Mouse (Mus musculus) layer of hippocampus, postnatal 10 days (tissue): ENCODE measurements around the gene Col4a1. TPM values are rescaled to one million over a fixed set of nuclear protein-coding genes. Genes with fewer than 3 reads are reported as not detected.

ENCODE experiments used
- DNase-seq, 2 experiments: peaks; one replicate each; pipeline ENCODE4 v3.0.0; 2021; ENCODE audit warnings: low spot score in 2 of 2
- total RNA-seq, 2 experiments: library from RNA; stranded (reverse); gene quantifications; 2 replicates each; pipeline ENCODE4 v1.2.3; 2021

Col4a1 gene
- total RNA-seq, 2 experiments from 2014 or later = 125 to 139 TPM

DNA sequence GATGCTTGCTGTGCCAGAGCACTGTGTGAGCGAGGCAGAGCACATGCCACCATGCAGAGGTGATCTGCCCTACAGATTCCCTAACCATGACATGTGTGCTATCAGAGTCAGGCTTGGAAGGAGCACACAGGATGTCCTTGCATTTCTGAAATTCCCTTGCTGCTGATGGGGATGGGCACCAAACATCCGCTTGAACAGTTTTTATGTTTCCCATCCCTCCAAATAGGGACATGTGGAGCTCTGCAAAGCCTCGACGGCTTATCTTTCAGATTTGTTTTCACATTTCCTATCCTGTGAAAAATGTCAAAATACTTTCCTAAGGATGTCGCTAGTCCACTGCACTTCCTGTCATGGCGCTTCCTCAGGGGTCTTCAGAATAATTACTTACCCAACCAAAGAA lies 40.4 kb downstream of the Col4a1 start:
- no peak for DNase-seq

DNA sequence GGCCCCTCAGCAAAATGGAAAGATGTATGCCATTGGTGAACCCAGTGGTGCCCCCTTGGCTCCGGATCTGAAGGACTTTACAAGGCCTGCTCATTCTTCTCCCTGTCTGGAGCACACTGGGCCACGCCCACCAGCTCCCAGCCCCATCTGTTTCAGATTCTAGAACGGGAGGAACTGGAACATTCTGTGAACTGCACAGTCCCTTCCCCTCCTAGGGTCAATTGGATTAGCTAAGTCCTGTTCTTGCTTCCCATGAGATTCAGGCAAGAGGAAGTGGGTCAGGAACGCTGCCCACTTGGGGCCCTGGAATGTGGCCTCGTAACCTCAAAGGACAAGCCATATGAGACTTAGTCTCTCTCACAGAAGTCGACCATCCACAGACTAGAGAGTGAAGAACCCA lies 41.8 kb downstream of the Col4a1 start:
- DNase-seq = no peak

GRCm38 (mm10) chr8:11268753-11269152 lies 43.9 kb downstream of the Col4a1 start:
- no peak for DNase-seq

GRCm38 (mm10) chr8:11266471-11266870 lies 46.2 kb downstream of the Col4a1 start:
- no peak for DNase-seq

DNA sequence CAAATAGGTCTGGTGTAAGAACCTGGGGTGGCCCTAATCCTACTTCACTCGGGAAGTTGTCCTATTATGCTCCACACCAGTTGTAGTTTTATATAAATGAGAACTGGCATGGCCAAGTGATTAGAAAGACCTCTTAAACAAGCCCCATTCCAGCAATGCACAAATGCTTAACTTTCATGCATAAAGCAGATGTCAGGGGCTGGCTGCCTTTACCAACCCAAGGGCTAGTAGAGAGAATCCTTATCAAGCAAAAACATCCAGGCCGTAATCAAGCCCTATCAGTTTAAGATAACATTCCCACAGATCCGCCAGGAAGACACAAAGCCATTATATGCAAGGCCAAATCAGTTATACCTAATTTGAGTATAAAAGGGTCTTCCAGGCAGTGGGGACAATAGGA lies 46.7 kb downstream of the Col4a1 start:
- no peak for DNase-seq

- no peak for DNase-seq
These were observed 48.8 kb downstream of the Col4a1 start for GRCm38 (mm10) chr8:11263848-11264247.

- DNase-seq = no peak
These were observed 50.4 kb downstream of the Col4a1 start for GRCm38 (mm10) chr8:11262031-11262735.

GRCm38 (mm10) chr8:11259832-11260615 lies 52.6 kb downstream of the Col4a1 start:
- no peak for DNase-seq

GRCm38 (mm10) chr8:11258517-11259136 lies 54.0 kb downstream of the Col4a1 start:
- DNase-seq = no peak

DNA sequence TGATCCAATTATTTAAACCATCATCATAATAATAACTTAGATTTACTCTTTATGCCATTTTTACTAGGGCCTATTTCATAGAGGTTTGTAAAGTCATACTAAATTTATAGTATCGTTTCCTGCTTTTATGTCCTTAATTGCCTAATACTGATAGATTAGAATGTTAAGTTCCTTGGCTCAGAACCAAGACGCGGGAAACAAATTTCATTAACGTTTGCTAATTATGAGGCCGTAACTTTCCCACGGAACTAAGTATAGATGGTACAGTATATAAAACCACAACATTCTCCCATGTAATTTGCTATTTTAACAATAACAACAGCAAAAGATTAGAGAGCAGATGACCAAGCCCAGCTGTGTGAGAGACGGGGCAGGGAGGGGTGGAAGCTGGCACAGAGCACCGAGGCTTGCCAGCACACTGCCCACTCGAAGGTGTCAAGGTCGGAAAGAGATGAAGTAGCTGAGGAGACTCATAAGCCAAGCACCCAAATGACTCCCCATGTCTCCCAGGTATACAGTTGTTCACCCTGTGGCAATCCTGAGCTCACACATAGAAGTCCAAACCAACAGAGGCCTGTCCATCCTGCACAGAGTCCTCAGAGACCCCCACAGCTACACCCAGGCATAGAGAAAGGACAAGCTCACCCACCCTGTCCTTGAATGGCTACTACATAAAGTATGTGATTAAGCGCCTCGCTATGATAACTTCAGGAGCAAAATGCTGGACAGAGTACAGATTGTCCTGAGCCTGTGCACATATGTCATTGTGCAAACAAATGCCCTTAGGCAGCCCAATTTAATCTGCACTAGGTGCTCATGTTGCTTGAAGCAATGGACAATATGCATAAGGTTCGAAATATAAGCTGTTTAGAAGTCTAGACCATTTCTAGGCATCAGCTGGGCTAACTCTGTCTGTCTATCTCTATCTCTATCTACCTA lies 55.3 kb downstream of the Col4a1 start:
- DNase-seq = no peak

- no peak for DNase-seq
These were observed 56.2 kb downstream of the Col4a1 start for GRCm38 (mm10) chr8:11256405-11256804.

GRCm38 (mm10) chr8:11255680-11256079 lies 56.9 kb downstream of the Col4a1 start:
- DNase-seq = no peak

- DNase-seq = no peak
These were observed 57.6 kb downstream of the Col4a1 start for GRCm38 (mm10) chr8:11254914-11255530.

- no peak for DNase-seq
These were observed 58.1 kb downstream of the Col4a1 start for GRCm38 (mm10) chr8:11254510-11254909.

GRCm38 (mm10) chr8:11253556-11253955 lies 59.1 kb downstream of the Col4a1 start:
- peak; percentile 90 to 92 for DNase-seq

- no peak for DNase-seq
These were observed 59.6 kb downstream of the Col4a1 start for GRCm38 (mm10) chr8:11253041-11253440.

- no peak for DNase-seq
These were observed 60.3 kb downstream of the Col4a1 start for GRCm38 (mm10) chr8:11252235-11252774.

DNA sequence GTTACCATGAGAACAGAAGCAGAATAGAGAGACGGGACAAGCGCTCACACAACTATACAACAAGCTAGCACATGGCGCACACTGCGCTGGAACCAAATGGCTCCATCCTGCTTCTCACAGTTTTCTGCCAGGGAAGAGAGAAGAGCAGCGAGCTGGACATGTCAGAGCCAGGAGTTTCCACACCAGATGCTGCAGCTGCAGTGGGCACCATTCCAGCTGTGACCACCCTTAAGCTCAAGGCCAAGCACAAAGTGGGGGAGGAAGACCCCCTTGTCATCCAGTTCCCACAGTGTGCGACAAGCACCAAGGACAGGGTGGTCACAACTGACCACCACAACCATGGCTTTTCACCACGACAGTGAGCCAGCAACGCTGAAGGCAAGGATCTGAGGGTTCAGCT lies 62.5 kb downstream of the Col4a1 start:
- DNase-seq = no peak

DNA sequence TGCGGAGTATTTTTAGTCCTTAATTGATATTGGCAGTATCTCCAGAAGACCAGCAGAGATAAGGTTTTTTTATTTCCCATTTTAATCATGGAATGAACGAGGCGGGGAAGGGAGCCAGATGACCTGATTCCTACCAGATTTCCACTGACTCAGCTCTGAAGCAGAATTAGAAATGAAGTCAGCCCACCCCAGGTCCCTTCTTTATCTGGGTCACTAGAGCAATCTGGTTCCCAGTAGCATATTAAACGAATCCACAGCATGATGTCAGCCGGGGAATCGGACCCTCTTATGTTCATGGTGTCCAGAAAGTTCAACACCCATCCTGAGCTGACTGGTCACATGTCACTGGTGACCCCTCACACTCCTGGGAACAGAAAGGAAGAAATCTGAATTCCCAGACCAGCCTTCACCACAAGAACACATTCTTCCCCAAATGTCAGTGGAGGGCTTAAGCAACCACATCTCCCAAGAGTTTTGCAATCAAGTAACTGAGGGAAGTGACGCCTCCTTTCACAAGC lies 63.0 kb downstream of the Col4a1 start:
- no peak for DNase-seq

- no peak for DNase-seq
These were observed 63.9 kb downstream of the Col4a1 start for GRCm38 (mm10) chr8:11248712-11249111.
